ENCODE assay signal across 20 mouse cellular contexts in the genomic region with DNA sequence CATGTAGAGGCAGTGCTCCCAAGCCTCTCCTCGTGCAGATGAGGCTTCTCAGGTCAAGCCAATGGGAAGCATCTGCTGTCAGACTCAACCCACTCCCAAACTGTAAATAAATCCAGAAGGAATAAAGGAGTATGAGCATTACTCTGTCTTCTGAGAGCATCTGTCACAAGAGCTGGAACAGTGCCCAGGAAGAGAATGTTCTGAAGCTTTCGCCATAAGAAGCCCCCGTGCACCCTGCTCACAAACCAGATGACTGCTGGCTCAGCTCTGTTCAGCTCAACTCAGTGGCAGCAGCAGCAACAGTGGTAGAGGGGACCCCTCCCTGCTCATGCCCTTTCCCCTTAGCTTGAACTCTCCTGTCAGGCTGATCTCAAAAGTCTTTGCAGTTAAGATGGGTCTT. TPM values are rescaled to one million over a fixed set of nuclear protein-coding genes. Genes with fewer than 3 reads are reported as not detected.
DNase-seq lines count a peak whose midpoint lies in the region; ATAC-seq and TF ChIP-seq lines count a peak whose summit lies in the region.
"Had no signal": no experiment of that assay in that cellular context is flagged by ENCODE, and none has a peak within 500 bp of the region (broad histone marks: within the 10 kb centered on the region; RNA-seq: fewer than 3 reads in every experiment).

No protein-coding gene starts in this region.

- no peak overlapping the region for H3K4me2 ChIP-seq in kidney, postnatal 0 days (ENCODE audit: low read length)
- H3K4me2 ChIP-seq: liver, embryonic 13.5 days had no signal

- H3K9me3 ChIP-seq in kidney, postnatal 0 days (replicated peaks; ENCODE audit: low read length), result no peaks in the 10 kb centered on the region
- H3K9me3 ChIP-seq: embryonic facial prominence, embryonic 10.5 days had no signal

- H3K36me3 ChIP-seq in kidney, postnatal 0 days (ENCODE audit: insufficient read depth, low read length), result no peaks in the 10 kb centered on the region
- H3K36me3 ChIP-seq: embryonic facial prominence, embryonic 10.5 days; liver, embryonic 13.5 days had no signal

- peak; percentile 53 to 58 for DNase-seq in cerebellum, postnatal 10 days
- DNase-seq in cerebellum, adult 9-11 months, result no peak
- peak; percentile 3 for DNase-seq in kidney, postnatal 0 days (ENCODE audit: low spot score)
- DNase-seq in kidney, adult 18-20 months, result no peak
- peak; percentile 83 for DNase-seq in layer of hippocampus, adult 9-11 months
- DNase-seq in right cerebral cortex, adult 2 months (ENCODE audit: low spot score in 2 of 2), result peak; percentile 54 to 65
- no peak for DNase-seq in spleen, postnatal 4 days (ENCODE audit: low spot score in 2 of 2)
- no peak for DNase-seq in gastrocnemius, postnatal 25 days
- DNase-seq: adrenal gland, postnatal 14 days; cerebellum, adult 2 months; heart, adult 18-20 months; heart, postnatal 4 days; liver, embryonic 13.5 days; lung, postnatal 36 days; midbrain, embryonic 14.5 days; spleen, adult 18-20 months; thymus, adult 2 months had no signal

- no peak overlapping the region for H3K27ac ChIP-seq in kidney, postnatal 0 days
- H3K27ac ChIP-seq: embryonic facial prominence, embryonic 10.5 days; left cerebral cortex, adult 2 months; liver, embryonic 13.5 days had no signal

- 48% methylated on average over 3 of the region's 3 CpGs for WGBS in kidney, postnatal 0 days

- no peaks in the 10 kb centered on the region for H3K4me1 ChIP-seq in kidney, postnatal 0 days (replicated peaks; ENCODE audit: insufficient read depth, low read length)
- H3K4me1 ChIP-seq: embryonic facial prominence, embryonic 10.5 days; liver, embryonic 13.5 days had no signal

- no peak overlapping the region for H3K4me3 ChIP-seq in kidney, postnatal 0 days (replicated peaks; ENCODE audit: low read depth, low read length)
- H3K4me3 ChIP-seq: embryonic facial prominence, embryonic 10.5 days; left cerebral cortex, adult 2 months; liver, embryonic 13.5 days had no signal

- no peaks in the 10 kb centered on the region for H3K27me3 ChIP-seq in kidney, postnatal 0 days (ENCODE audit: insufficient read depth, low read length)
- H3K27me3 ChIP-seq: liver, embryonic 13.5 days had no signal

- TF ChIP-seq CTCF in kidney, postnatal 0 days (IDR thresholded peaks at IDR 0.05; ENCODE audit: low read depth), result no peak

- no peak overlapping the region for H3K9ac ChIP-seq in kidney, postnatal 0 days (ENCODE audit: low read depth, low read length)
- H3K9ac ChIP-seq: liver, embryonic 13.5 days had no signal

- no peak for ATAC-seq in kidney, postnatal 0 days (replicated peaks; ENCODE audit: low FRiP score, low read depth)

RNA-seq across cellular contexts. Expression of a gene that starts 47.2 kb away (rescaled TPM):
- not detected in 2 replicates for polyA plus RNA-seq in kidney, postnatal 0 days (2015; fragmentation: Nextera tagmentation; extraction: Ambion mirVana)
- not detected for total RNA-seq in gastrocnemius, postnatal 25 days (2021)
- total RNA-seq: adrenal gland, postnatal 14 days; heart, adult 18-20 months; heart, postnatal 4 days; left cerebral cortex, adult 2 months; neutrophil, adult 5-6 weeks had no signal
- polyA plus RNA-seq: cerebellum, adult 2 months; embryonic facial prominence, embryonic 10.5 days; liver, embryonic 13.5 days; midbrain, embryonic 14.5 days; thymus, adult 2 months had no signal

Comparison
In these comparisons a context has a peak if more than half of its experiments do, and no peak if none do; other contexts are left out.
1. DNase-seq: peak in cerebellum, postnatal 10 days (2 of 2), kidney, postnatal 0 days (single experiment), layer of hippocampus, adult 9-11 months (single experiment) and right cerebral cortex, adult 2 months (2 of 2); none in cerebellum, adult 9-11 months (single experiment), kidney, adult 18-20 months (single experiment), spleen, postnatal 4 days (0 of 2) and gastrocnemius, postnatal 25 days (single experiment).